Mouse (Mus musculus): Measurements from ENCODE around the gene Dync1i1.

Gene Dync1i1

GRCm38 (mm10) chr6:6053946-6054345, 328.5 kb downstream of the Dync1i1 start:
- no peak for DNase-seq (ENCODE audit: low spot score in 2 of 2)

- DNase-seq (ENCODE audit: low spot score in 2 of 2) = no peak
These were observed 333.1 kb downstream of the Dync1i1 start for GRCm38 (mm10) chr6:6058548-6058947.

- DNase-seq (ENCODE audit: low spot score in 2 of 2) = no peak
These were observed 341.8 kb downstream of the Dync1i1 start for GRCm38 (mm10) chr6:6067201-6067600.

GRCm38 (mm10) chr6:6070015-6070414, 344.6 kb downstream of the Dync1i1 start:
- DNase-seq (ENCODE audit: low spot score in 2 of 2) = no peak

- DNase-seq (ENCODE audit: low spot score in 2 of 2) = no peak
These were observed 345.6 kb downstream of the Dync1i1 start for GRCm38 (mm10) chr6:6071038-6071437.

- DNase-seq (ENCODE audit: low spot score in 2 of 2) = no peak
These were observed 350.6 kb downstream of the Dync1i1 start for GRCm38 (mm10) chr6:6075940-6076447.

- DNase-seq (ENCODE audit: low spot score in 2 of 2) = no peak
These were observed 351.8 kb downstream of the Dync1i1 start for GRCm38 (mm10) chr6:6077234-6077633.

Data from frontal cortex, postnatal 25 days (tissue).